Mouse (Mus musculus): Measurements from ENCODE around the gene Lman2l.

DNA sequence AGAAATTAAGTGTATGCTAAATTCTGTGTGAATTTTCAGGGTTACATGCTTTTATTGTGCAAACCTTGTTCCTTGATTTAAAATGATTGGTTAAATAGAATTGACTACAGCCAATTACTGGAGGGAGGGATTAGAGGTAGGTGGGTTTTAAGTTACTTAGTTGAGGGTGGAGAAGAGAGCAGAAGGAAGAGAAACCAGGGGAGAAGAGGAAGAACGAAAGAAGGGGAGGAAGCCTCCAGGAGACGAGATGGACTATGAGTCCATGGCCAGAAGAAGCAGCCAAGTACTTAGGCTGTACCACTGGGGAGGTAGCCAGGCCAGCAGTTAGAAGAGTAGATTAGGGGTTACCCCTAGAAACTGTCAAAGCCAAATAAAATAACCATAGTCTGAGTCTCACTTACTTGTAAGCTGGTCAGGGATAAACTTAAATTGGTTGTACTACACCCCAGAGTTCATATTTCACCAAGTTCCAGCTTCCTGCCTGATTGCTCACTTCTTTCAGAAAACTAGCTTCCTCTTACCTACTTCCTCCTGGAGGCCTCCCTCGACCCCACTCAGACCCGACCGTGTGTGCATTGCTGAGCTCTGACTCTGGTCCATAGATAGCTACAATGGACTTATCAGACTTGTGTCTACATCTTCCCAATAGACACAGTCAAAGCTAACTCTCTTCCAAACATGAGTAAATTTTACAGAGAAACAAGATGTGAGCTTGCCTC is 1.2 kb upstream of the Lman2l start:
- no peak for TF ChIP-seq POLR2A (IDR thresholded peaks at IDR 0.05; ENCODE audit: extremely low read depth, insufficient read depth, low read length)
- no peak for TF ChIP-seq CTCF (IDR thresholded peaks at IDR 0.05; ENCODE audit: extremely low read depth, insufficient read depth, low read length)

Measured in cortical plate, adult 2 months (tissue).